Comparison of ENCODE assay signal across 8 mouse cellular contexts in genomic region chr16:3908537-3909111, GRCm38 (mm10). TPM values are rescaled to one million over a fixed set of nuclear protein-coding genes. Genes with fewer than 3 reads are reported as not detected.
DNase-seq lines count a peak whose midpoint lies in the region; ATAC-seq and TF ChIP-seq lines count a peak whose summit lies in the region.

Gene 1700037C18Rik, minus strand, starts transcription at chr16:3908689.
Gene Cluap1, plus strand, starts transcription at chr16:3908801.

- H3K27ac ChIP-seq in hindbrain, embryonic 10.5 days: peak within 1 kb of the TSS; percentile 87
- peak within 1 kb of the TSS; percentile 33 for H3K27ac ChIP-seq in lung, postnatal 0 days (ENCODE audit: low read length)

- DNase-seq in MEL-GATA-1-ER (ENCODE audit: extremely low read depth, low read depth): peak; percentile 89
- peak; percentile 95 for DNase-seq in cerebellum, adult 8-10 months
- peak; percentile 95 for DNase-seq in forelimb bud, embryonic 11.5 days (ENCODE audit: low read depth, low spot score)
- DNase-seq in hindbrain, embryonic 10.5 days (ENCODE audit: low spot score): peak; percentile 92
- peak; percentile 95 for DNase-seq in layer of hippocampus, adult 9-11 months
- peak; percentile 98 for DNase-seq in lung, postnatal 0 days (ENCODE audit: low spot score)
- DNase-seq in ovary, postnatal 14 days (ENCODE audit: low spot score): peak; percentile 88
- peak; percentile 88 for DNase-seq in thymus, postnatal 14 days

- peaks cover 20% of the 10 kb centered on the region for H3K4me1 ChIP-seq in hindbrain, embryonic 10.5 days (replicated peaks)
- peaks cover 5% of the 10 kb centered on the region; the same call in 1 of the 2 replicates for H3K4me1 ChIP-seq in lung, postnatal 0 days (ENCODE audit: insufficient read depth, low read depth, low read length)

- TF ChIP-seq EP300 in lung, postnatal 0 days (IDR thresholded peaks at IDR 0.05): no peak

- H3K9ac ChIP-seq in lung, postnatal 0 days (replicated peaks; ENCODE audit: low read depth): peak within 1 kb of the TSS; percentile 54

- TF ChIP-seq CTCF in lung, postnatal 0 days (IDR thresholded peaks at IDR 0.05): peak; percentile 90

- no peaks in the 10 kb centered on the region for H3K27me3 ChIP-seq in hindbrain, embryonic 10.5 days (ENCODE audit: insufficient read depth, poor library complexity, severe bottlenecking)
- H3K27me3 ChIP-seq in lung, postnatal 0 days (replicated peaks; ENCODE audit: insufficient read depth, low read length): no peaks in the 10 kb centered on the region

- H3K9me3 ChIP-seq in hindbrain, embryonic 10.5 days: no peaks in the 10 kb centered on the region
- no peaks in the 10 kb centered on the region for H3K9me3 ChIP-seq in lung, postnatal 0 days (ENCODE audit: low read length)

- peak within 1 kb of the TSS; percentile 74 for H3K4me2 ChIP-seq in lung, postnatal 0 days (replicated peaks; ENCODE audit: low read depth, low read length)

- peak within 1 kb of the TSS; percentile 61 for H3K4me3 ChIP-seq in hindbrain, embryonic 10.5 days
- peak within 1 kb of the TSS; percentile 60 for H3K4me3 ChIP-seq in lung, postnatal 0 days (ENCODE audit: low read depth, low read length)

- peak; percentile 99 for ATAC-seq in lung, postnatal 0 days

- under 1% methylated on average over 33 of the region's 33 CpGs for WGBS in hindbrain, embryonic 10.5 days
- 0% methylated on average over 33 of the region's 33 CpGs for WGBS in lung, postnatal 0 days

- peaks cover 54% of the 10 kb centered on the region for H3K36me3 ChIP-seq in hindbrain, embryonic 10.5 days
- no peaks in the 10 kb centered on the region for H3K36me3 ChIP-seq in lung, postnatal 0 days (ENCODE audit: insufficient read depth, low read length)

RNA-seq across cellular contexts. Expression of gene 1700037C18Rik, which starts in this region (rescaled TPM):
- 6.7 and 9.0 TPM in 2 replicates for polyA plus RNA-seq in hindbrain, embryonic 10.5 days (2016; fragmentation: Nextera tagmentation; extraction: Ambion mirVana)
- 10.8 and 11.6 TPM in 2 replicates for polyA plus RNA-seq in lung, postnatal 0 days (2015; fragmentation: Nextera tagmentation; extraction: Ambion mirVana)

RNA-seq across cellular contexts. Expression of gene Cluap1, which starts in this region (rescaled TPM):
- 18.7 and 22.4 TPM in 2 replicates for polyA plus RNA-seq in hindbrain, embryonic 10.5 days (2016; fragmentation: Nextera tagmentation; extraction: Ambion mirVana)
- 18.4 and 18.7 TPM in 2 replicates for polyA plus RNA-seq in lung, postnatal 0 days (2015; fragmentation: Nextera tagmentation; extraction: Ambion mirVana)

Comparison
In these comparisons a context has a peak if more than half of its experiments do, and no peak if none do; other contexts are left out.
1. Peak in every context shown above with its lines: DNase-seq, ATAC-seq, H3K4me3 ChIP-seq and H3K27ac ChIP-seq.